Mouse (Mus musculus): ENCODE data around the gene Nr1h5. TPM values are rescaled to one million over a fixed set of nuclear protein-coding genes. Genes with fewer than 3 reads are reported as not detected.

Nr1h5 gene
- not detected in 2 replicates for polyA plus RNA-seq (2015; fragmentation: Nextera tagmentation; extraction: Ambion mirVana)

- Histone ChIP-seq H3K27me3 (ENCODE audit: control insufficient read depth, insufficient read depth, low read length) (no peaks in the 10 kb centered on the region), H3K9me3 (ENCODE audit: control insufficient read depth, low read length) (no peaks in the 10 kb centered on the region), H3K4me1 (replicated peaks; ENCODE audit: control insufficient read depth, insufficient read depth) (no peaks in the 10 kb centered on the region), H3K4me3 (ENCODE audit: low read depth, low read length) (no peak within 1 kb of the TSS), H3K4me2 (replicated peaks; ENCODE audit: low read depth) (no peak within 1 kb of the TSS), H3K27ac (replicated peaks) (no peak within 1 kb of the TSS), H3K9ac (ENCODE audit: low read length) (no peak within 1 kb of the TSS), H3K36me3 (ENCODE audit: control insufficient read depth, insufficient read depth, low read length) (no peaks in the 10 kb centered on the region)
- 15% methylated on average over 3 of the region's 3 CpGs for WGBS
- ATAC-seq (ENCODE audit: low FRiP score, low TSS enrichment) = no peak
- TF ChIP-seq EP300 (optimal IDR thresholded peaks at IDR 0.05) (no peak), CTCF (IDR thresholded peaks at IDR 0.05; ENCODE audit: low read depth) (no peak)
- DNase-seq (ENCODE audit: low spot score) = no peak
Observed at GRCm38 (mm10) chr3:102964033-102964432, at the start of gene Nr1h5. Gene Nr1h5, minus strand, starts transcription at chr3:102964133.

GRCm38 (mm10) chr3:103001595-103001994 lies 37.7 kb upstream of the Nr1h5 start:
- ATAC-seq (ENCODE audit: low FRiP score, low TSS enrichment) = no peak
- Histone ChIP-seq H3K36me3 (ENCODE audit: control insufficient read depth, insufficient read depth, low read length) (peaks cover 23% of the 10 kb centered on the region), H3K9ac (ENCODE audit: low read length) (no peak overlapping the region), H3K4me2 (replicated peaks; ENCODE audit: low read depth) (no peak overlapping the region), H3K4me1 (replicated peaks; ENCODE audit: control insufficient read depth, insufficient read depth) (no peaks in the 10 kb centered on the region), H3K27me3 (ENCODE audit: control insufficient read depth, insufficient read depth, low read length) (no peaks in the 10 kb centered on the region), H3K27ac (replicated peaks) (no peak overlapping the region), H3K4me3 (ENCODE audit: low read depth, low read length) (no peak overlapping the region), H3K9me3 (ENCODE audit: control insufficient read depth, low read length) (no peaks in the 10 kb centered on the region)
- WGBS = 94% methylated on average over 7 of the region's 7 CpGs
- no peak for TF ChIP-seq EP300 (optimal IDR thresholded peaks at IDR 0.05)
- no peak for TF ChIP-seq CTCF (IDR thresholded peaks at IDR 0.05; ENCODE audit: low read depth)
- no peak for DNase-seq (ENCODE audit: low spot score)

- Histone ChIP-seq H3K27ac (replicated peaks) (no peak overlapping the region), H3K27me3 (ENCODE audit: control insufficient read depth, insufficient read depth, low read length) (no peaks in the 10 kb centered on the region), H3K36me3 (ENCODE audit: control insufficient read depth, insufficient read depth, low read length) (peaks cover 19% of the 10 kb centered on the region), H3K9me3 (ENCODE audit: control insufficient read depth, low read length) (no peaks in the 10 kb centered on the region), H3K9ac (ENCODE audit: low read length) (no peak overlapping the region), H3K4me3 (ENCODE audit: low read depth, low read length) (no peak overlapping the region), H3K4me1 (replicated peaks; ENCODE audit: control insufficient read depth, insufficient read depth) (0 out of 2 replicates have a peak, but pooled peaks cover 2% of the 10 kb centered on the region), H3K4me2 (replicated peaks; ENCODE audit: low read depth) (no peak overlapping the region)
- DNase-seq (ENCODE audit: low spot score) = no peak
- TF ChIP-seq CTCF (IDR thresholded peaks at IDR 0.05; ENCODE audit: low read depth) (no peak), EP300 (optimal IDR thresholded peaks at IDR 0.05) (no peak)
- 67% methylated on average over 3 of the region's 3 CpGs for WGBS
- ATAC-seq (ENCODE audit: low FRiP score, low TSS enrichment) = no peak
Observed at GRCm38 (mm10) chr3:102997591-102997990, 33.7 kb upstream of the Nr1h5 start.

- Histone ChIP-seq H3K4me2 (replicated peaks; ENCODE audit: low read depth) (no peak overlapping the region), H3K36me3 (ENCODE audit: control insufficient read depth, insufficient read depth, low read length) (peaks cover 19% of the 10 kb centered on the region), H3K27me3 (ENCODE audit: control insufficient read depth, insufficient read depth, low read length) (no peaks in the 10 kb centered on the region), H3K9ac (ENCODE audit: low read length) (no peak overlapping the region), H3K4me3 (ENCODE audit: low read depth, low read length) (no peak overlapping the region), H3K9me3 (ENCODE audit: control insufficient read depth, low read length) (no peaks in the 10 kb centered on the region), H3K4me1 (replicated peaks; ENCODE audit: control insufficient read depth, insufficient read depth) (0 out of 2 replicates have a peak, but pooled peaks cover 2% of the 10 kb centered on the region), H3K27ac (replicated peaks) (no peak overlapping the region)
- TF ChIP-seq EP300 (optimal IDR thresholded peaks at IDR 0.05) = no peak
- no peak for TF ChIP-seq CTCF (IDR thresholded peaks at IDR 0.05; ENCODE audit: low read depth)
- WGBS = 62% methylated on average over 10 of the region's 10 CpGs
- DNase-seq (ENCODE audit: low spot score) (no peak), ATAC-seq (ENCODE audit: low FRiP score, low TSS enrichment) (no peak)
Observed at GRCm38 (mm10) chr3:102997036-102997435, 33.1 kb upstream of the Nr1h5 start.

- no peaks in the 10 kb centered on the region for H3K27me3 ChIP-seq (ENCODE audit: control insufficient read depth, insufficient read depth, low read length)
- peak within 1 kb of the TSS; percentile 73 for H3K4me3 ChIP-seq (ENCODE audit: low read depth, low read length)
- peak within 1 kb of the TSS; percentile 95 for H3K27ac ChIP-seq (replicated peaks)
- TF ChIP-seq CTCF (IDR thresholded peaks at IDR 0.05; ENCODE audit: low read depth) (no peak), EP300 (optimal IDR thresholded peaks at IDR 0.05) (no peak)
- peak within 1 kb of the TSS; percentile 78 for H3K9ac ChIP-seq (ENCODE audit: low read length)
- H3K9me3 ChIP-seq (ENCODE audit: control insufficient read depth, low read length) = no peaks in the 10 kb centered on the region
- ATAC-seq (ENCODE audit: low FRiP score, low TSS enrichment) (peak; percentile 98), DNase-seq (ENCODE audit: low spot score) (peak; percentile 94)
- peaks cover 16% of the 10 kb centered on the region for H3K36me3 ChIP-seq (ENCODE audit: control insufficient read depth, insufficient read depth, low read length)
- under 1% methylated on average over 55 of the region's 60 CpGs for WGBS
- H3K4me2 ChIP-seq (replicated peaks; ENCODE audit: low read depth) = peak within 1 kb of the TSS; percentile 64
- H3K4me1 ChIP-seq (replicated peaks; ENCODE audit: control insufficient read depth, insufficient read depth) = 0 out of 2 replicates have a peak, but pooled peaks cover 2% of the 10 kb centered on the region
Observed at GRCm38 (mm10) chr3:102995605-102996321, 31.8 kb upstream of the Nr1h5 start, which contains the start of gene Sike1. Gene Sike1, plus strand, starts transcription at chr3:102995708.

GRCm38 (mm10) chr3:102995233-102995604 lies 31.3 kb upstream of the Nr1h5 start:
- Histone ChIP-seq H3K36me3 (ENCODE audit: control insufficient read depth, insufficient read depth, low read length) (peaks cover 12% of the 10 kb centered on the region), H3K9ac (ENCODE audit: low read length) (peak overlapping the region; percentile 78), H3K4me2 (replicated peaks; ENCODE audit: low read depth) (peak overlapping the region; percentile 64), H3K4me3 (ENCODE audit: low read depth, low read length) (peak overlapping the region; percentile 73), H3K9me3 (ENCODE audit: control insufficient read depth, low read length) (no peaks in the 10 kb centered on the region), H3K27me3 (ENCODE audit: control insufficient read depth, insufficient read depth, low read length) (no peaks in the 10 kb centered on the region), H3K4me1 (replicated peaks; ENCODE audit: control insufficient read depth, insufficient read depth) (0 out of 2 replicates have a peak, but pooled peaks cover 2% of the 10 kb centered on the region), H3K27ac (replicated peaks) (peak overlapping the region; percentile 95)
- WGBS = 38% methylated on average over 7 of the region's 7 CpGs
- no peak for DNase-seq (ENCODE audit: low spot score)
- TF ChIP-seq EP300 (optimal IDR thresholded peaks at IDR 0.05) = no peak
- TF ChIP-seq CTCF (IDR thresholded peaks at IDR 0.05; ENCODE audit: low read depth) = no peak
- no peak; the same call in 1 of the 2 replicates for ATAC-seq (ENCODE audit: low FRiP score, low TSS enrichment)

All from stomach, postnatal 0 days (tissue).